Mouse (Mus musculus) midbrain, embryonic 14.5 days (tissue): Measurements from ENCODE around the gene Hs1bp3. TPM values are rescaled to one million over a fixed set of nuclear protein-coding genes. Genes with fewer than 3 reads are reported as not detected.
A peak's percentile ranks its signal among the peaks of the same experiment; 100 is the strongest.

ENCODE experiments used
- ATAC-seq: fragments of 200-750 bp; cut with Nextera tagmentation; 2 replicates; pipeline ENCODE4 v1.8.0; 2017; ENCODE audit warnings: moderate number of reproducible peaks, moderate library complexity; ENCODE audit not compliant: low FRiP score, low TSS enrichment
- DNase-seq: peaks from one replicate; pipeline ENCODE4 v3.0.0-alpha.2; 2015
- H3K27ac ChIP-seq: fragments of 300-500 bp; sonication (generic); replicated peaks from 2 replicates; pipeline ENCODE4 v1.5.1; 2014; ENCODE audit warnings: mild to moderate bottlenecking, low read depth, low read length, moderate library complexity
- H3K27me3 ChIP-seq: fragments of 300-500 bp; sonication (generic); 2 replicates; pipeline ENCODE4 v1.6.1; 2014; ENCODE audit warnings: low read length, control low read depth, mixed read lengths; ENCODE audit not compliant: control insufficient read depth, insufficient read depth
- H3K36me3 ChIP-seq: fragments of 300-500 bp; sonication (generic); 2 replicates; pipeline ENCODE4 v1.6.1; 2014; ENCODE audit warnings: low read length, control low read depth; ENCODE audit not compliant: control insufficient read depth, insufficient read depth
- H3K4me1 ChIP-seq: fragments of 300-500 bp; sonication (generic); 2 replicates; pipeline ENCODE4 v1.6.1; 2014; ENCODE audit warnings: mild to moderate bottlenecking, antibody characterized with exemption, low read length, control low read depth; ENCODE audit not compliant: control insufficient read depth, insufficient read depth
- H3K4me2 ChIP-seq: fragments of 300-500 bp; sonication (generic); 2 replicates; pipeline ENCODE4 v1.6.1; 2014; ENCODE audit warnings: mild to moderate bottlenecking, low read length, moderate library complexity
- H3K4me3 ChIP-seq: fragments of 300-500 bp; sonication (generic); replicated peaks from 2 replicates; pipeline ENCODE4 v1.5.1; 2014; ENCODE audit warnings: low read depth, low read length
- H3K9ac ChIP-seq: fragments of 300-500 bp; sonication (generic); replicated peaks from 2 replicates; pipeline ENCODE4 v1.6.1; 2014; ENCODE audit warnings: mild to moderate bottlenecking, low read length, moderate library complexity
- H3K9me3 ChIP-seq: fragments of 300-500 bp; sonication (generic); 2 replicates; pipeline ENCODE4 v1.6.1; 2016; ENCODE audit warnings: low read length, control low read depth, mixed read lengths; ENCODE audit not compliant: control insufficient read depth
- WGBS: fragments of 180-500 bp; shearing (Covaris S2); extraction: QIAGEN DNeasy Blood & Tissue Kit; methylation state at CpG from one replicate; pipeline ENCODE4 v1.1.7; 2014; 5-methylcytosine and 5-hydroxymethylcytosine counted together
- polyA plus RNA-seq: library from polyadenylated mRNA; unstranded; fragments of >200 nt; fragmentation: Nextera tagmentation; extraction: Ambion mirVana; gene quantifications from 2 replicates; pipeline ENCODE4 v1.2.1, GENCODE M21; 2014

Hs1bp3 gene
- polyA plus RNA-seq, 1 experiment from 2014 or later, result 6.7 TPM

GRCm38 (mm10) chr12:8357449-8357848 lies 44.2 kb downstream of the Hs1bp3 start:
- Histone ChIP-seq H3K36me3 (no peaks in the 10 kb centered on the region), H3K4me3 (no peak overlapping the region), H3K9me3 (no peaks in the 10 kb centered on the region), H3K4me2 (no peak overlapping the region), H3K27me3 (no peaks in the 10 kb centered on the region), H3K4me1 (no peaks in the 10 kb centered on the region), H3K9ac (no peak overlapping the region), H3K27ac (peak overlapping the region; percentile 37; the same call in 1 of the 2 replicates)
- WGBS, result 71% methylated on average over 5 of the region's 5 CpGs
- DNase-seq (peak; percentile 50), ATAC-seq (no peak)

DNA sequence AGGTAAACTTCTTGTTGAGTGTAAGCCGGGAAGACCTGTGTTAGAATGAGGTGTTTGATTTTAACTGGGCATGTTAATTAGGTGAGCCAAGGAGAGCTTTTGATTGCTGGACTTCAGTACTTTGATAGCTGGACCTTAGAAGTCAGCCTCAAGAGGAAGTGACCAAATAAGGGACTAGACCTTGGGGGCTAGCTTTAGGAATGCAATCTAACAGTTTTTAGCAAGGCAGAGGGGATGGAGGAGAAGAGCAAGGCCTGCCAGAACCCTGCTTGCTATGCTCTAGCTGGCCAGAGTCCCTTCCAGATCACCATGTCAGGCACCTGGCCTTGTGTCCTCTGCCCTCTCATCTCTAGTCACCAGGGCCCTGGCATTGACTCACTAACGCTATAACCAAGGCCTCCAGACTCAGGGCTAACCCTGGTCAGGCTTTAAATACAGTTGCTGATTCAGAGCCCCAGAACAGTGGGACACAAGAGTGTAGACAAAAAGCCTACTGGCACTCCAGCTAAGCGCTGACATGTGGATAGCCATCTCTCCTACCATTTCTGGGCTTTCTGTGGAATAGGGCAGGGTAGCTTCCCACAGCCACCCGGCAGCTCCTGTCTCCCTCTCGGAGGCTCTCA lies 45.2 kb downstream of the Hs1bp3 start:
- H3K4me2 ChIP-seq, result no peak overlapping the region
- no peaks in the 10 kb centered on the region for H3K9me3 ChIP-seq
- H3K36me3 ChIP-seq, result no peaks in the 10 kb centered on the region
- no peak for DNase-seq
- H3K27me3 ChIP-seq, result no peaks in the 10 kb centered on the region
- H3K4me1 ChIP-seq, result no peaks in the 10 kb centered on the region
- no peak overlapping the region for H3K4me3 ChIP-seq
- no peak overlapping the region for H3K9ac ChIP-seq
- peak overlapping the region; percentile 37; the same call in 1 of the 2 replicates for H3K27ac ChIP-seq
- ATAC-seq, result no peak
- WGBS, result 81% methylated on average over 5 of the region's 5 CpGs

GRCm38 (mm10) chr12:8359418-8360112 lies 46.3 kb downstream of the Hs1bp3 start:
- H3K9ac ChIP-seq, result no peak overlapping the region
- H3K4me1 ChIP-seq, result peaks cover 6% of the 10 kb centered on the region; the same call in 1 of the 2 replicates
- H3K9me3 ChIP-seq, result no peaks in the 10 kb centered on the region
- H3K4me3 ChIP-seq, result no peak overlapping the region
- 94% methylated on average over 3 of the region's 3 CpGs for WGBS
- ATAC-seq, result no peak
- H3K27ac ChIP-seq, result no peak overlapping the region
- no peaks in the 10 kb centered on the region for H3K27me3 ChIP-seq
- no peaks in the 10 kb centered on the region for H3K36me3 ChIP-seq
- no peak for DNase-seq
- no peak overlapping the region for H3K4me2 ChIP-seq

- Histone ChIP-seq H3K9ac (no peak overlapping the region), H3K4me3 (no peak overlapping the region), H3K27ac (no peak overlapping the region), H3K27me3 (no peaks in the 10 kb centered on the region), H3K4me2 (no peak overlapping the region), H3K9me3 (no peaks in the 10 kb centered on the region), H3K4me1 (peaks cover 11% of the 10 kb centered on the region; the same call in 1 of the 2 replicates), H3K36me3 (no peaks in the 10 kb centered on the region)
- no peak for DNase-seq
- WGBS, result 76% methylated on average over 5 of the region's 5 CpGs
- no peak for ATAC-seq
Observed at GRCm38 (mm10) chr12:8361866-8362265, 48.6 kb downstream of the Hs1bp3 start.

GRCm38 (mm10) chr12:8362400-8362799 lies 49.2 kb downstream of the Hs1bp3 start:
- no peak overlapping the region for H3K27ac ChIP-seq
- ATAC-seq, result no peak
- 82% methylated on average over 7 of the region's 7 CpGs for WGBS

DNA sequence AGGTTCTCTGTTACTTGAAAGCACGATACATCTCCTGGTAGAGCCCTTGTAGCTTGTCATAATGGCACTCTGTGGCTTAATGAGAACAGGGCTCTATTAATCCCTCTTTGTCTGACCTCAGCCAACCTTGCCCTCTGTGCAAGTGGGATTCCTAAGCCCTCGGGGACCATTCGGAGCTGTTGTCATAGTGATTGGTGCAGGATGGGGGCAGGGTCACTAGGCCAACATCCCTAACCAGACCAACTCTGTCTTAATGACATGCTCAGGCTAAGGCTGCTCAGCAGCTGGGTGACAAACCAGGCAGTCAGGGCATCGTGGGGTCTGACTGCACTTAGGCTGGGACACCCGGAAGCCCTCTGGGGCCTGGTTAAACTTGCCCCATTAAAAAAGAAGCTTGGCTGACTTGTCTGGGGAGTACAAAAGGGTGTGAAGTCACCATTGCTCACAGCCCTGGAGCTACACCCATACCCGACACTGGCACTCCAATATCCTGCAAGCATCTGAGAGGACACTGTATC lies 51.1 kb downstream of the Hs1bp3 start:
- WGBS, result 3% methylated on average over 6 of the region's 6 CpGs

More at GRCm38 (mm10) chr12:8362400-8362799, 49.2 kb downstream of the Hs1bp3 start:
- Histone ChIP-seq H3K9ac (no peak overlapping the region), H3K4me1 (peaks cover 11% of the 10 kb centered on the region; the same call in 1 of the 2 replicates), H3K36me3 (no peaks in the 10 kb centered on the region), H3K27me3 (no peaks in the 10 kb centered on the region), H3K4me3 (no peak overlapping the region), H3K9me3 (no peaks in the 10 kb centered on the region), H3K4me2 (no peak overlapping the region)
- DNase-seq, result no peak

GRCm38 (mm10) chr12:8365336-8365735 lies 52.1 kb downstream of the Hs1bp3 start:
- ATAC-seq (no peak), DNase-seq (no peak)
- WGBS, result 54% methylated on average over 7 of the region's 7 CpGs
- no peak overlapping the region for H3K27ac ChIP-seq
- H3K9me3 ChIP-seq, result no peaks in the 10 kb centered on the region
- no peak overlapping the region for H3K4me2 ChIP-seq
- no peaks in the 10 kb centered on the region for H3K36me3 ChIP-seq
- H3K4me3 ChIP-seq, result no peak overlapping the region
- H3K4me1 ChIP-seq, result peaks cover 11% of the 10 kb centered on the region; the same call in 1 of the 2 replicates
- no peak overlapping the region for H3K9ac ChIP-seq
- no peaks in the 10 kb centered on the region for H3K27me3 ChIP-seq

More for the DNA sequence above, 51.1 kb downstream of the Hs1bp3 start:
- H3K9me3 ChIP-seq, result no peaks in the 10 kb centered on the region
- no peaks in the 10 kb centered on the region for H3K36me3 ChIP-seq
- H3K27ac ChIP-seq, result 0 out of 2 replicates have a peak overlapping the region, but pooled peaks have one; percentile 5
- DNase-seq (peak; percentile 48), ATAC-seq (peak; percentile 50; the same call in 1 of the 2 replicates)
- no peak overlapping the region for H3K4me2 ChIP-seq
- H3K4me3 ChIP-seq, result no peak overlapping the region
- H3K27me3 ChIP-seq, result no peaks in the 10 kb centered on the region
- no peak overlapping the region for H3K9ac ChIP-seq
- H3K4me1 ChIP-seq, result peaks cover 11% of the 10 kb centered on the region; the same call in 1 of the 2 replicates

GRCm38 (mm10) chr12:8365905-8366576 lies 52.8 kb downstream of the Hs1bp3 start:
- ATAC-seq (no peak), DNase-seq (no peak)
- peaks cover 11% of the 10 kb centered on the region; the same call in 1 of the 2 replicates for H3K4me1 ChIP-seq
- H3K4me2 ChIP-seq, result no peak overlapping the region
- no peak overlapping the region for H3K27ac ChIP-seq
- no peak overlapping the region for H3K4me3 ChIP-seq
- H3K9me3 ChIP-seq, result no peaks in the 10 kb centered on the region
- no peaks in the 10 kb centered on the region for H3K36me3 ChIP-seq
- H3K27me3 ChIP-seq, result no peaks in the 10 kb centered on the region
- WGBS, result 82% methylated on average over 5 of the region's 5 CpGs
- no peak overlapping the region for H3K9ac ChIP-seq
